Mouse (Mus musculus) MEL (cell line): ENCODE data around the gene Klk10. TPM values are rescaled to one million over a fixed set of nuclear protein-coding genes. Genes with fewer than 3 reads are reported as not detected.

Experiments
- DNase-seq: peaks from one replicate; pipeline ENCODE4 v3.0.0; 2011; ENCODE audit warnings: low read depth, low spot score
- H3K27ac ChIP-seq: 2 replicates; pipeline ENCODE4 v1.5.1; 2012; ENCODE audit warnings: low read depth, mild to moderate bottlenecking, control low read depth, low read length, moderate library complexity; ENCODE audit not compliant: control insufficient read depth
- H3K27me3 ChIP-seq, 2 experiments: fragments of 150-350 bp in 1 of 2; sonication (generic) in 1 of 2; 2 replicates each; pipeline ENCODE4 v1.6.1; 2012; ENCODE audit warnings: low read length in 2 of 2, mild to moderate bottlenecking in 2 of 2, improper control_type of control experiment in 1 of 2, moderate library complexity in 1 of 2; ENCODE audit not compliant: insufficient read depth in 2 of 2, control insufficient read depth in 1 of 2
- H3K36me3 ChIP-seq, 2 experiments: 2 replicates each; pipeline ENCODE4 v1.6.1; 2012 to 2014; ENCODE audit warnings: low read length in 2 of 2, improper control_type of control experiment in 1 of 2, inconsistent platforms in 1 of 2, mild to moderate bottlenecking in 1 of 2; ENCODE audit not compliant: insufficient read depth in 2 of 2, control insufficient read depth in 1 of 2
- H3K4me1 ChIP-seq, 2 experiments: fragments of 150-350 bp in 1 of 2; sonication (generic) in 1 of 2; 2 replicates each; pipeline ENCODE4 v1.6.1; 2012; ENCODE audit warnings: low read length in 2 of 2, improper control_type of control experiment in 1 of 2, mild to moderate bottlenecking in 1 of 2; ENCODE audit not compliant: insufficient read depth in 2 of 2, control insufficient read depth in 1 of 2
- H3K4me3 ChIP-seq, 2 experiments: fragments of 150-350 bp in 1 of 2; sonication (generic) in 1 of 2; 2 replicates each; pipeline ENCODE4 v1.5.1; 2012; ENCODE audit warnings: low read depth in 2 of 2, low read length in 2 of 2, mild to moderate bottlenecking in 2 of 2, moderate library complexity in 2 of 2, control low read depth in 1 of 2, improper control_type of control experiment in 1 of 2; ENCODE audit not compliant: control insufficient read depth in 1 of 2, insufficient read depth in 1 of 2
- H3K79me2 ChIP-seq: 2 replicates; pipeline ENCODE4 v1.6.1; 2012; ENCODE audit warnings: mild to moderate bottlenecking, low read length, moderate library complexity; ENCODE audit not compliant: control insufficient read depth, poor library complexity, insufficient read depth
- H3K9ac ChIP-seq: 2 replicates; pipeline ENCODE4 v1.6.1; 2012; ENCODE audit warnings: low read depth, mild to moderate bottlenecking, control low read depth, low read length, moderate library complexity; ENCODE audit not compliant: control insufficient read depth, poor library complexity, severe bottlenecking
- H3K9me3 ChIP-seq: fragments of 150-350 bp; sonication (generic); replicated peaks from 2 replicates; pipeline ENCODE4 v1.6.1; 2012; ENCODE audit warnings: mild to moderate bottlenecking, low read length, improper control_type of control experiment, moderate library complexity; ENCODE audit not compliant: insufficient read depth
- BHLHE40 ChIP-seq: IDR thresholded peaks from 2 replicates; pipeline ENCODE4 v1.6.1; 2012; ENCODE audit warnings: low read depth, mild to moderate bottlenecking, inconsistent platforms, low read length, improper control_type of control experiment, borderline replicate concordance
- CHD1 ChIP-seq: IDR thresholded peaks from 2 replicates; pipeline ENCODE4 v1.6.1; 2012; ENCODE audit warnings: low read depth, mild to moderate bottlenecking, inconsistent platforms, low read length, improper control_type of control experiment
- EP300 ChIP-seq, 2 experiments: IDR thresholded peaks; 2 replicates each; pipeline ENCODE4 v1.6.1; 2011; ENCODE audit warnings: improper control_type of control experiment in 2 of 2, low read length in 2 of 2, low read depth in 1 of 2, mild to moderate bottlenecking in 1 of 2
- HCFC1 ChIP-seq: IDR thresholded peaks from 2 replicates; pipeline ENCODE4 v1.6.1; 2012; ENCODE audit warnings: low read depth, mild to moderate bottlenecking, inconsistent platforms, low read length, improper control_type of control experiment, moderate library complexity
- KAT2A ChIP-seq: conservative IDR thresholded peaks from 2 replicates; pipeline ENCODE4 v1.6.1; 2012; ENCODE audit warnings: low read depth, low read length, improper control_type of control experiment, inconsistent platforms
- MAX ChIP-seq: IDR thresholded peaks from 2 replicates; pipeline ENCODE4 v1.6.1; 2011; ENCODE audit warnings: low read length, improper control_type of control experiment
- MAZ ChIP-seq: IDR thresholded peaks from 2 replicates; pipeline ENCODE4 v1.6.1; 2012; ENCODE audit warnings: low read depth, mild to moderate bottlenecking, inconsistent platforms, low read length, improper control_type of control experiment
- MEF2A ChIP-seq: IDR thresholded peaks from 2 replicates; pipeline ENCODE4 v1.6.1; 2014; ENCODE audit warnings: low read depth, mild to moderate bottlenecking, inconsistent platforms, low read length, improper control_type of control experiment; ENCODE audit not compliant: poor library complexity, insufficient replicate concordance, severe bottlenecking; ENCODE audit errors: extremely low read depth
- MYC ChIP-seq: IDR thresholded peaks from 2 replicates; pipeline ENCODE4 v1.6.1; 2011; ENCODE audit warnings: low read depth, mild to moderate bottlenecking, low read length, improper control_type of control experiment, moderate library complexity
- NELFE ChIP-seq: IDR thresholded peaks from 2 replicates; pipeline ENCODE4 v1.6.1; 2011; ENCODE audit warnings: low read depth, low read length, improper control_type of control experiment
- POLR2A ChIP-seq, 2 experiments: IDR thresholded peaks; 2 replicates each; pipeline ENCODE4 v1.6.1; 2011 to 2012; ENCODE audit warnings: low read length in 2 of 2, mild to moderate bottlenecking in 2 of 2, control low read depth in 1 of 2, improper control_type of control experiment in 1 of 2, low read depth in 1 of 2, moderate library complexity in 1 of 2; ENCODE audit not compliant: control insufficient read depth in 1 of 2, insufficient read depth in 1 of 2, poor library complexity in 1 of 2
- POLR2AphosphoS2 ChIP-seq: IDR thresholded peaks from 2 replicates; pipeline ENCODE4 v1.6.1; 2011; ENCODE audit warnings: low read length, improper control_type of control experiment
- POLR2AphosphoS5 ChIP-seq: IDR thresholded peaks from 2 replicates; pipeline ENCODE4 v1.6.1; 2012; ENCODE audit warnings: low read depth, borderline replicate concordance, mild to moderate bottlenecking, inconsistent platforms, low read length, moderate library complexity, mixed read lengths
- SIN3A ChIP-seq: IDR thresholded peaks from 2 replicates; pipeline ENCODE4 v1.6.1; 2012; ENCODE audit warnings: low read length, improper control_type of control experiment, inconsistent platforms
- SMC3 ChIP-seq: IDR thresholded peaks from 2 replicates; pipeline ENCODE4 v1.6.1; 2011; ENCODE audit warnings: low read depth, low read length, improper control_type of control experiment
- TAL1 ChIP-seq: IDR thresholded peaks from 2 replicates; pipeline ENCODE4 v1.6.1; 2012; ENCODE audit warnings: mild to moderate bottlenecking, inconsistent platforms, low read length, moderate library complexity, mixed read lengths
- TBP ChIP-seq: IDR thresholded peaks from 2 replicates; pipeline ENCODE4 v1.8.0; 2011; ENCODE audit warnings: low read depth, low read length, improper control_type of control experiment
- UBTF ChIP-seq: IDR thresholded peaks from 2 replicates; pipeline ENCODE4 v1.6.1; 2012; ENCODE audit warnings: low read depth, mild to moderate bottlenecking, inconsistent platforms, low read length, improper control_type of control experiment, moderate library complexity, borderline replicate concordance; ENCODE audit not compliant: insufficient read depth
- USF2 ChIP-seq, 2 experiments: IDR thresholded peaks; 2 replicates each; pipeline ENCODE4 v1.6.1; 2011 to 2012; ENCODE audit warnings: improper control_type of control experiment in 2 of 2, low read length in 2 of 2, borderline replicate concordance in 1 of 2, inconsistent platforms in 1 of 2, low read depth in 1 of 2, mild to moderate bottlenecking in 1 of 2; ENCODE audit not compliant: insufficient read depth in 1 of 2
- ZNF384 ChIP-seq: IDR thresholded peaks from 2 replicates; pipeline ENCODE4 v1.6.1; 2012; ENCODE audit warnings: low read depth, mild to moderate bottlenecking, inconsistent platforms, low read length, improper control_type of control experiment
- polyA plus RNA-seq, 2 experiments: library from polyadenylated mRNA; stranded (reverse) in 1 of 2; unstranded in 1 of 2; fragments of >175 nt in 1 of 2; fragments of >200 nt in 1 of 2; gene quantifications; 2 replicates each; pipeline versions ENCODE4 v1.2.1 to v1.2.4; 2012; ENCODE audit warnings: low replicate concordance in 2 of 2, low read depth in 1 of 2; ENCODE audit not compliant: insufficient read length in 2 of 2, insufficient read depth in 1 of 2, missing spikeins in 1 of 2
- total RNA-seq: library from RNA; depleted of rRNA; stranded (reverse); fragments of 300-350 nt; gene quantifications from 2 replicates; pipeline ENCODE4 v1.2.3, GENCODE M21; 2012

Gene Klk10
- total and polyA plus RNA-seq, 3 experiments, result not detected

- Histone ChIP-seq H3K36me3 (no peaks in the 10 kb centered on the region), H3K4me1 (no peaks in the 10 kb centered on the region), H3K27me3 (no peaks in the 10 kb centered on the region), H3K79me2 (no peaks in the 10 kb centered on the region), H3K9me3 (no peaks in the 10 kb centered on the region), H3K9ac (no peak overlapping the region), H3K27ac (no peak overlapping the region), H3K4me3 (no peak overlapping the region)
- DNase-seq, result no peak
- no peak for TF ChIP-seq BHLHE40
- TF ChIP-seq HCFC1, result no peak
- no peak for TF ChIP-seq ZNF384
- TF ChIP-seq SIN3A, result no peak
- no peak for TF ChIP-seq EP300 (IDR thresholded peaks at IDR 0.05; ENCODE audit: low read depth in 1 of 2, low read length in 2 of 2)
- TF ChIP-seq TAL1, result no peak
- no peak for TF ChIP-seq MAX
- TF ChIP-seq POLR2A (IDR thresholded peaks at IDR 0.05; ENCODE audit: control insufficient read depth in 1 of 2, insufficient read depth in 1 of 2, low read depth in 1 of 2, low read length in 2 of 2, poor library complexity in 1 of 2), result no peak
- no peak for TF ChIP-seq UBTF
- no peak for TF ChIP-seq MAZ
- TF ChIP-seq MYC, result no peak
- no peak for TF ChIP-seq MEF2A
- TF ChIP-seq USF2 (IDR thresholded peaks at IDR 0.05; ENCODE audit: borderline replicate concordance in 1 of 2, insufficient read depth in 1 of 2, low read depth in 1 of 2, low read length in 2 of 2), result no peak
- no peak for TF ChIP-seq POLR2AphosphoS5
These were observed 11.2 kb upstream of the Klk10 start for GRCm38 (mm10) chr7:43769636-43770035.

GRCm38 (mm10) chr7:43770701-43771100 lies 10.1 kb upstream of the Klk10 start:
- TF ChIP-seq SMC3, result no peak
- no peak for TF ChIP-seq TBP
- no peak for TF ChIP-seq NELFE
- no peak for TF ChIP-seq KAT2A
- TF ChIP-seq MYC, result no peak
- TF ChIP-seq HCFC1, result no peak
- TF ChIP-seq CHD1, result no peak
- no peak for TF ChIP-seq POLR2AphosphoS2
- DNase-seq, result no peak
- H3K4me1 ChIP-seq, result no peaks in the 10 kb centered on the region
- H3K9ac ChIP-seq, result no peak overlapping the region
- H3K36me3 ChIP-seq, result no peaks in the 10 kb centered on the region
- H3K27me3 ChIP-seq, result no peaks in the 10 kb centered on the region
- no peak overlapping the region for H3K27ac ChIP-seq
- no peaks in the 10 kb centered on the region for H3K9me3 ChIP-seq
- no peak overlapping the region for H3K4me3 ChIP-seq
- H3K79me2 ChIP-seq, result no peaks in the 10 kb centered on the region
